Mouse (Mus musculus) midbrain, embryonic 11.5 days (tissue): ENCODE results near the gene Sgms1. TPM values are rescaled to one million over a fixed set of nuclear protein-coding genes. Genes with fewer than 3 reads are reported as not detected.

Experiments used
- ATAC-seq: fragments of 200-750 bp; cut with Nextera tagmentation; 2 replicates; pipeline ENCODE4 v1.8.0; 2017; ENCODE audit warnings: moderate TSS enrichment, moderate library complexity; ENCODE audit not compliant: low FRiP score
- DNase-seq: peaks from one replicate; pipeline ENCODE4 v3.0.0; 2015; ENCODE audit warnings: low spot score; ENCODE audit errors: missing footprints
- H3K27ac ChIP-seq: fragments of 300-500 bp; sonication (generic); 2 replicates; pipeline ENCODE4 v1.5.1; 2014; ENCODE audit warnings: low read depth, low read length
- H3K27me3 ChIP-seq: fragments of 300-500 bp; sonication (generic); 2 replicates; pipeline ENCODE4 v1.6.1; 2014; ENCODE audit warnings: mild to moderate bottlenecking, low read length, moderate library complexity, mixed read lengths; ENCODE audit not compliant: control insufficient read depth, insufficient read depth
- H3K36me3 ChIP-seq: fragments of 300-500 bp; sonication (generic); 2 replicates; pipeline ENCODE4 v1.6.1; 2014; ENCODE audit warnings: mild to moderate bottlenecking, low read length, moderate library complexity, mixed read lengths; ENCODE audit not compliant: control insufficient read depth, insufficient read depth
- H3K4me1 ChIP-seq: fragments of 300-500 bp; sonication (generic); 2 replicates; pipeline ENCODE4 v1.6.1; 2014; ENCODE audit warnings: low read length; ENCODE audit not compliant: control insufficient read depth, insufficient read depth
- H3K4me2 ChIP-seq: fragments of 300-500 bp; sonication (generic); 2 replicates; pipeline ENCODE4 v1.6.1; 2014; ENCODE audit warnings: mild to moderate bottlenecking, moderate library complexity
- H3K4me3 ChIP-seq: fragments of 300-500 bp; sonication (generic); 2 replicates; pipeline ENCODE4 v1.5.1; 2014; ENCODE audit warnings: low read depth, low read length
- H3K9ac ChIP-seq: fragments of 300-500 bp; sonication (generic); 2 replicates; pipeline ENCODE4 v1.6.1; 2014; ENCODE audit warnings: low read length
- H3K9me3 ChIP-seq: fragments of 300-500 bp; sonication (generic); 2 replicates; pipeline ENCODE4 v1.6.1; 2016; ENCODE audit warnings: low read length; ENCODE audit not compliant: control insufficient read depth
- WGBS: fragments of 180-500 bp; shearing (Covaris S2); extraction: QIAGEN DNeasy Blood & Tissue Kit; methylation state at CpG from one replicate; pipeline ENCODE4 v1.1.7; 2014; 5-methylcytosine and 5-hydroxymethylcytosine counted together
- polyA plus RNA-seq: library from polyadenylated mRNA; unstranded; fragments of >200 nt; fragmentation: Nextera tagmentation; extraction: Ambion mirVana; gene quantifications from 2 replicates; pipeline ENCODE4 v1.2.1, GENCODE M21; 2014

Sgms1 gene
- polyA plus RNA-seq, 1 experiment from 2014 or later, result 10.1 TPM

- DNase-seq (no peak), ATAC-seq (no peak)
- Histone ChIP-seq H3K4me3 (no peak overlapping the region), H3K4me1 (no peaks in the 10 kb centered on the region; the same call in 1 of the 2 replicates), H3K9me3 (no peaks in the 10 kb centered on the region), H3K27ac (no peak overlapping the region), H3K9ac (no peak overlapping the region), H3K27me3 (no peaks in the 10 kb centered on the region), H3K4me2 (no peak overlapping the region), H3K36me3 (no peaks in the 10 kb centered on the region)
- WGBS, result 95% methylated on average over 5 of the region's 5 CpGs
Observed at GRCm38 (mm10) chr19:32284681-32285454, 104.6 kb downstream of the Sgms1 start.

GRCm38 (mm10) chr19:32281917-32282316 is 107.6 kb downstream of the Sgms1 start:
- no peak overlapping the region for H3K4me3 ChIP-seq
- no peaks in the 10 kb centered on the region for H3K9me3 ChIP-seq
- H3K27me3 ChIP-seq, result no peaks in the 10 kb centered on the region
- H3K4me2 ChIP-seq, result no peak overlapping the region
- no peak overlapping the region for H3K27ac ChIP-seq
- H3K9ac ChIP-seq, result no peak overlapping the region
- H3K36me3 ChIP-seq, result no peaks in the 10 kb centered on the region
- H3K4me1 ChIP-seq, result no peaks in the 10 kb centered on the region
- ATAC-seq, result no peak
- DNase-seq, result no peak
- WGBS, result 68% methylated on average over 4 of the region's 4 CpGs

- no peak overlapping the region for H3K4me3 ChIP-seq
- no peak overlapping the region for H3K9ac ChIP-seq
- no peaks in the 10 kb centered on the region for H3K9me3 ChIP-seq
- H3K4me1 ChIP-seq, result no peaks in the 10 kb centered on the region
- no peaks in the 10 kb centered on the region for H3K36me3 ChIP-seq
- WGBS, result 82% methylated on average over 4 of the region's 4 CpGs
- H3K4me2 ChIP-seq, result no peak overlapping the region
- no peaks in the 10 kb centered on the region for H3K27me3 ChIP-seq
- ATAC-seq (no peak), DNase-seq (no peak)
- H3K27ac ChIP-seq, result no peak overlapping the region
Observed at GRCm38 (mm10) chr19:32280380-32280779, 109.1 kb downstream of the Sgms1 start.

- H3K27ac ChIP-seq, result no peak overlapping the region
- H3K4me1 ChIP-seq, result no peaks in the 10 kb centered on the region
- 91% methylated on average over 6 of the region's 6 CpGs for WGBS
- no peak for ATAC-seq
- H3K9me3 ChIP-seq, result no peaks in the 10 kb centered on the region
- no peak for DNase-seq
- H3K27me3 ChIP-seq, result no peaks in the 10 kb centered on the region
- H3K4me2 ChIP-seq, result no peak overlapping the region
- no peak overlapping the region for H3K4me3 ChIP-seq
- no peak overlapping the region for H3K9ac ChIP-seq
- no peaks in the 10 kb centered on the region for H3K36me3 ChIP-seq
Observed at GRCm38 (mm10) chr19:32279400-32279799, 110.1 kb downstream of the Sgms1 start.

GRCm38 (mm10) chr19:32277869-32278268 is 111.6 kb downstream of the Sgms1 start:
- DNase-seq (no peak), ATAC-seq (no peak)
- Histone ChIP-seq H3K27ac (no peak overlapping the region), H3K9me3 (no peaks in the 10 kb centered on the region), H3K36me3 (no peaks in the 10 kb centered on the region), H3K4me2 (no peak overlapping the region), H3K9ac (no peak overlapping the region), H3K4me1 (no peaks in the 10 kb centered on the region), H3K27me3 (no peaks in the 10 kb centered on the region), H3K4me3 (no peak overlapping the region)
- 95% methylated on average over 3 of the region's 3 CpGs for WGBS

GRCm38 (mm10) chr19:32277287-32277686 is 112.2 kb downstream of the Sgms1 start:
- no peak for DNase-seq
- no peak overlapping the region for H3K9ac ChIP-seq
- no peak for ATAC-seq
- H3K4me3 ChIP-seq, result no peak overlapping the region
- H3K9me3 ChIP-seq, result no peaks in the 10 kb centered on the region
- 87% methylated on average over 2 of the region's 2 CpGs for WGBS
- H3K27me3 ChIP-seq, result no peaks in the 10 kb centered on the region
- no peak overlapping the region for H3K4me2 ChIP-seq
- no peaks in the 10 kb centered on the region for H3K4me1 ChIP-seq
- no peak overlapping the region for H3K27ac ChIP-seq
- no peaks in the 10 kb centered on the region for H3K36me3 ChIP-seq

GRCm38 (mm10) chr19:32276817-32277216 is 112.7 kb downstream of the Sgms1 start:
- DNase-seq, result no peak
- ATAC-seq, result no peak
- H3K9me3 ChIP-seq, result no peaks in the 10 kb centered on the region
- no peaks in the 10 kb centered on the region for H3K27me3 ChIP-seq
- H3K9ac ChIP-seq, result no peak overlapping the region
- WGBS, result 87% methylated on average over 8 of the region's 8 CpGs
- H3K4me3 ChIP-seq, result no peak overlapping the region
- no peaks in the 10 kb centered on the region for H3K4me1 ChIP-seq
- H3K4me2 ChIP-seq, result no peak overlapping the region
- no peak overlapping the region for H3K27ac ChIP-seq
- no peaks in the 10 kb centered on the region for H3K36me3 ChIP-seq

GRCm38 (mm10) chr19:32276263-32276662 is 113.3 kb downstream of the Sgms1 start:
- no peak overlapping the region for H3K27ac ChIP-seq
- H3K9me3 ChIP-seq, result no peaks in the 10 kb centered on the region
- no peak overlapping the region for H3K4me3 ChIP-seq
- WGBS, result 89% methylated on average over 5 of the region's 5 CpGs
- H3K4me2 ChIP-seq, result no peak overlapping the region
- ATAC-seq, result no peak
- H3K36me3 ChIP-seq, result no peaks in the 10 kb centered on the region
- H3K27me3 ChIP-seq, result no peaks in the 10 kb centered on the region
- H3K9ac ChIP-seq, result no peak overlapping the region
- DNase-seq, result no peak
- H3K4me1 ChIP-seq, result no peaks in the 10 kb centered on the region

GRCm38 (mm10) chr19:32275068-32275925 is 114.2 kb downstream of the Sgms1 start:
- Histone ChIP-seq H3K27ac (no peak overlapping the region), H3K9ac (no peak overlapping the region), H3K4me2 (no peak overlapping the region), H3K4me1 (no peaks in the 10 kb centered on the region), H3K27me3 (no peaks in the 10 kb centered on the region), H3K36me3 (no peaks in the 10 kb centered on the region), H3K4me3 (no peak overlapping the region), H3K9me3 (no peaks in the 10 kb centered on the region)
- 83% methylated on average over 14 of the region's 14 CpGs for WGBS
- no peak for DNase-seq
- ATAC-seq, result no peak
